Mouse (Mus musculus) heart, adult 11 months (tissue): Measurements from ENCODE around the gene Rab11fip3.
A peak's percentile ranks its signal among the peaks of the same experiment; 100 is the strongest.

Source experiments
- DNase-seq: peaks from one replicate; pipeline ENCODE4 v3.0.0; 2022

Gene Rab11fip3

GRCm38 (mm10) chr17:25951803-25952623 lies 117.3 kb downstream of the Rab11fip3 start, which contains the start of gene A930017K11Rik:
Gene A930017K11Rik, minus strand, starts transcription at chr17:25952565.
- DNase-seq = no peak

DNA sequence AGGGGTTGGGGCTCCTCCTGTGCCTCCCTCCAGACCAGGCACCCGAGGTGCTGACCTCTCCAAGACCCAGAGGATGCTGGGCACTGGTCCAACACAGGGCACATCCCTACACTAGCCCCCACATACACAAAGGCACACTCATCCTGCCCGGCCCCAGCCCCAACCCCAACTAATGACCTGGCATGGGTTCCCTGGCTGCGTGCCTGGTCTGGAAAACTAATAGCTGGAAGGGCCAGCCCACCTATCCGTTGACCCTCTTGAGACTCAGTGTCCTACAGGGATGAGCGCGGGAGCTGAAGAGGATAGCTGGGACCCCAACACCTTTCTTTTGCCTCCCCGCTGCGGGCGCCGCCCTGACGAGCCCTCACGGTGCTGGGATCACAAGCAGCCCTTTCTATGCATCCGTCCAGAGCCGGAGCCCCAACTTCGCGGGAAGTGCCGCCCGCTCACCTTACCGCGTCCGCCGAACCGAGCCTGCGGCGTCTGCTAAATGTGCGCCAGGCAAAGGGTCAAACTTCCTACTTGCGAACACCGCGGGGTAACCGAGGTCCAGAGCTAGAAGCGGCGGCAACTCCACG lies 118.0 kb downstream of the Rab11fip3 start:
- no peak for DNase-seq

GRCm38 (mm10) chr17:25950706-25951105 lies 118.6 kb downstream of the Rab11fip3 start:
- no peak for DNase-seq

GRCm38 (mm10) chr17:25949981-25950380 lies 119.4 kb downstream of the Rab11fip3 start:
- no peak for DNase-seq

DNA sequence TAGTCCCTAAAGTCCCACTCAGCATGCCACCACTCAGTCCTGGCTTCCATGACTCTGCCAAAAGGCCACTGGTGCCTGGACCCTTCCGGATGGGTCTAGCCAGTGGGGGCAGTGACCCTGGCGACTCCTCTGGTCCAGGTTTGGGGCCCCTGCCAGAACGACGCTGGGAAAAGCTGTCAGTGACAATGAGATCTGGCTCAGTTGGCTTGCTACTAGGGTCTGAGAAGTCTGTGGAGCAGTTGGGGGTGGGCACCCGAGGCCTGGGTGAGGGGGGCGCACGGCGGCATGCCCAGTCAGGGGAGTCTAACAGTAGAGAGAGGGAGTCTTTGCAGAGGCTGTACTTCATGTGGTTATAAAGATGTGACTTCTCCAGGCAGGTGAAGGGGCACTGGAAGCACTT lies 121.3 kb downstream of the Rab11fip3 start:
- DNase-seq = no peak

DNA sequence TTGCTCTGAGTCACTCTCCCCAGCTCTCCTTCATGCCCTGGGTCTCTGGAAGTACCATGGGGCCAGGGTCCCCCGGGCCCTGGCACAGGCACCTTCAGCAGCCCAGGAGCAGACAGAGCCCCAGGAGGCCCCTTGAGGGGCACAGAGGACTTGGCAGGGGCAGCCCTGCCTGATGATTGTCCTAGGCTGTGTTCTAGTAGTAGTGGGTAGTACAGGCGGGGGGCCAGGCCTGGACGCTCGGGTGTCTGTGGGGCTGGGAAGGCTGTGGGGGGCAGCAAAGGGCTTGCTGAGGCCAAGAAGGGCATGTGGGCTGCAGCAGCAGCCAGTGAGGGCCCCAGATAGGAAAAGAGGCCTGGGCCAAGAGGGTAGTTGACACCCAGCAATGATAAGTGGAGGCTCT lies 121.8 kb downstream of the Rab11fip3 start:
- no peak for DNase-seq

DNA sequence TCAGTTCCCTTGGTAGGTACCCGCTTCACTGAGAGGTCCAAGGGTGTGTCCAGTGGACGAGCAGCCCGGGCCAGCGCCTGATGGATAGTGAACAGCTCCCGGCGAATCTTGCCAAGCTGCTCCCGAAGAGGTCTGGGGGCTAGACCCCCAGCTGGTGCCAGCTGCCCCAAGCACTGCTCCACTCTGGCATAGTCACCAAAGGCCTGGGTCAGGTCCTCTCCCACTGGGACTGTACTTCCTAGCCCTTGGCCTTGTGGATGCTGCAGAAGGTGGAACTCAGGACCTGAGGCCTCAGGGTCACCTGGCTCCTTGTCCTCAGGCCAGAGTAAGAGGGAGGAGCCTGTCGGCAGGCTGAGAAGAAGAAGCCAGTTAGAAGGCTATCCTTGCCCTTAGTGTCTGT lies 122.5 kb downstream of the Rab11fip3 start:
- no peak for DNase-seq

GRCm38 (mm10) chr17:25946349-25946748 lies 123.0 kb downstream of the Rab11fip3 start:
- DNase-seq = no peak

- DNase-seq = peak; percentile 96
Measured at GRCm38 (mm10) chr17:25945517-25946155, 123.7 kb downstream of the Rab11fip3 start.

GRCm38 (mm10) chr17:25944366-25945163 lies 124.8 kb downstream of the Rab11fip3 start, which contains the start of the genes Pigq and Nhlrc4:
Gene Pigq, minus strand, starts transcription at chr17:25944936.
Gene Nhlrc4, minus strand, starts transcription at chr17:25944961.
- no peak for DNase-seq

- DNase-seq = no peak
Measured at GRCm38 (mm10) chr17:25943769-25944168, 125.6 kb downstream of the Rab11fip3 start.

DNA sequence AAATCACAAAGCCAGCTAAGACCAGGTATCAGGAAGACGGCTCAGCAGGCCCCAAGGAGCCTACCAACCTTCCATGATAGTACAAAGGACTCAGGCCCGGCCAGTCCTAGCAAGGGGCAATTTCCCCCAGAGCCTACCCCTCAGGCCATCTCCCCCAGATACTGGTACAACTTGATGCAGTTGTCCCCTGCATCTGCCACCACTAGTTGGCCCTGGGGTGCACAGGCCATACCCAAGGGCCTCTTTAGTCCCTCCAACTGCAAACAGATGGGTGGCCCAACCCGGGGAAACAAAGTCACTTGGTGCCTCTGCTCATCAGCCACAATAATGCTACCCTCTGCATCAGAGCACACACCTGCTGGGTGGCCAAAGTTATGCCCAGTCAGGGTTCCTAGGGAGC lies 126.1 kb downstream of the Rab11fip3 start:
- DNase-seq = no peak

- DNase-seq = no peak
Measured at GRCm38 (mm10) chr17:25942597-25943151, 126.7 kb downstream of the Rab11fip3 start.

- DNase-seq = peak; percentile 97
Measured at GRCm38 (mm10) chr17:25941511-25942241, 127.7 kb downstream of the Rab11fip3 start.
